Mouse (Mus musculus) hindbrain, postnatal 0 days (tissue): ENCODE data around the gene Elane. TPM values are rescaled to one million over a fixed set of nuclear protein-coding genes. Genes with fewer than 3 reads are reported as not detected.
A peak's percentile ranks its signal among the peaks of the same experiment; 100 is the strongest.

Experiments
- ATAC-seq: fragments of 200-750 bp; cut with Nextera tagmentation; 2 replicates; pipeline ENCODE4 v1.8.0; 2017; ENCODE audit warnings: mild to moderate bottlenecking, moderate TSS enrichment, moderate library complexity
- DNase-seq: peaks from one replicate; pipeline ENCODE4 v3.0.0-alpha.2; 2015; ENCODE audit warnings: low spot score
- H3K27ac ChIP-seq: fragments of 300-500 bp; sonication (generic); 2 replicates; pipeline ENCODE4 v1.5.1; 2014; ENCODE audit warnings: mild to moderate bottlenecking
- H3K27me3 ChIP-seq: fragments of 300-500 bp; sonication (generic); 2 replicates; pipeline ENCODE4 v1.6.1; 2014; ENCODE audit warnings: low read length, mixed read lengths; ENCODE audit not compliant: insufficient read depth
- H3K36me3 ChIP-seq: fragments of 300-500 bp; sonication (generic); 2 replicates; pipeline ENCODE4 v1.6.1; 2014; ENCODE audit warnings: low read length, mixed read lengths; ENCODE audit not compliant: insufficient read depth
- H3K4me1 ChIP-seq: fragments of 300-500 bp; sonication (generic); 2 replicates; pipeline ENCODE4 v1.6.1; 2014; ENCODE audit warnings: antibody characterized with exemption, low read length, mixed read lengths; ENCODE audit not compliant: insufficient read depth
- H3K4me2 ChIP-seq: fragments of 300-500 bp; sonication (generic); 2 replicates; pipeline ENCODE4 v1.6.1; 2014; ENCODE audit warnings: low read depth, mild to moderate bottlenecking, low read length, moderate library complexity, mixed read lengths
- H3K4me3 ChIP-seq: fragments of 300-500 bp; sonication (generic); 2 replicates; pipeline ENCODE4 v1.5.1; 2014; ENCODE audit warnings: low read length
- H3K9ac ChIP-seq: fragments of 300-500 bp; sonication (generic); replicated peaks from 2 replicates; pipeline ENCODE4 v1.6.1; 2014; ENCODE audit warnings: mild to moderate bottlenecking, low read length, moderate library complexity, mixed read lengths
- H3K9me3 ChIP-seq: fragments of 300-500 bp; sonication (generic); 2 replicates; pipeline ENCODE4 v1.6.1; 2016; ENCODE audit warnings: low read length, mixed read lengths
- CTCF ChIP-seq: IDR thresholded peaks from 2 replicates; pipeline ENCODE4 v1.5.1; 2016; ENCODE audit warnings: antibody characterized with exemption, control low read depth, low read depth
- WGBS: fragments of 180-500 bp; shearing (Covaris S2); extraction: QIAGEN DNeasy Blood & Tissue Kit; methylation state at CpG from one replicate; pipeline ENCODE4 v1.1.7; 2014; 5-methylcytosine and 5-hydroxymethylcytosine counted together
- microRNA-seq, 2 experiments: library from miRNA; unstranded; fragments of <30 nt; microRNA quantifications; one replicate each; pipeline ENCODE4; 2016
- polyA plus RNA-seq: library from polyadenylated mRNA; unstranded; fragments of >200 nt; fragmentation: Nextera tagmentation; extraction: Ambion mirVana; gene quantifications from 2 replicates; pipeline ENCODE4 v1.2.1, GENCODE M21; 2015
- total RNA-seq: library from RNA; depleted of rRNA; stranded (reverse); fragments of >200 nt; gene quantifications from 2 replicates; pipeline ENCODE4 v1.2.3, GENCODE M21; 2014; rRNA removed

Gene Elane
- total and polyA plus RNA-seq, 2 experiments from 2014 or later: not detected

DNA sequence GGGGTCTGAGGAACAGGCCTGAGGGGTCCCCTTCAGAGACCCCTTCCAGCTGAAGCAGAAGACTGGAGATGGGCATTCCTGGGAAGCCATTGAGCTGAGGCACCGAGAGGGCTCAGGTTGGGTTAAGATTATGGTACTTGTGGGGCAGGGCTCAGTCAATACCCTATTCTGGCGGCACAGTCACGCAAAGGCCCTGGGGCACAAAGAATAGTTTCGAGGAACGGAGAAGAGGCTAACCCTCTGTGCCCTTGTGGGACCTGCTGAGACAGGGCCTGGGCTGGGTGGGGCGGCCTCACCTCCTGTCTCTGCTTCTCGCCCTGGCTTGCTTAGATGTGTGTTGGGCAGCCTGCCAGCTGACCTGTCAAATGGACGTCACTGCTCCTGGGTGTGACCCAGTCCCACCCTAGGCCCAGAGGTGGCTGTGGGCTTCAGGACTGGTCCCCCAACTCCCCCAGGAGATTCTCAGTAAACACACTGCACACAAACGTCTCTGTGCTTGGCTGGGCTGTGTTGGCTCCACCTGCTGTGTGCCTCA lies 47.2 kb downstream of the Elane start:
- ATAC-seq: no peak
- Histone ChIP-seq H3K27ac (peak overlapping the region; percentile 55; the same call in 1 of the 2 replicates), H3K4me2 (no peak overlapping the region), H3K36me3 (no peaks in the 10 kb centered on the region), H3K27me3 (no peaks in the 10 kb centered on the region), H3K9me3 (no peaks in the 10 kb centered on the region), H3K4me1 (peaks cover 10% of the 10 kb centered on the region), H3K9ac (no peak overlapping the region), H3K4me3 (no peak overlapping the region)
- TF ChIP-seq CTCF: no peak
- 42% methylated on average over 9 of the region's 9 CpGs for WGBS
- no peak for DNase-seq

DNA sequence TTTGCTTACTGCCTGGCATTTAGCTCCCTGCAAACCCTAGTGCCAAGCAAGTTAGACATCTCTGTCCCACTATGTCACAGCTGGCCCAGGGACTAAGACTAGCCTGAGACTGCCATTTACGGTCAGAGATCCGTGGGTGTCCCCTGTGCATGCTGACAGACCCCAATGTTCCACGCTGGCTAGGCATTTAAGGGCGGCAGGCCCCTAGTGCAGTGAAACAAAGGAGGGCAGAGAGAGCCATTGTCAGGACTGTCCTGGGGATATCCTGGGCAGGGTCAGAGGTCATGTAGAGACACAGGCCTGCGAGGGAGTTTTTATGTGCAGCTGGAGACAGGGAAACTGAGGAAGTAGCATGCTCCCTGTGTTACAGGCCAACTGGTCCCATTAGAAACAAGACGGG lies 47.8 kb downstream of the Elane start:
- H3K9ac ChIP-seq: no peak overlapping the region
- H3K9me3 ChIP-seq: no peaks in the 10 kb centered on the region
- H3K4me1 ChIP-seq: peaks cover 10% of the 10 kb centered on the region

DNA sequence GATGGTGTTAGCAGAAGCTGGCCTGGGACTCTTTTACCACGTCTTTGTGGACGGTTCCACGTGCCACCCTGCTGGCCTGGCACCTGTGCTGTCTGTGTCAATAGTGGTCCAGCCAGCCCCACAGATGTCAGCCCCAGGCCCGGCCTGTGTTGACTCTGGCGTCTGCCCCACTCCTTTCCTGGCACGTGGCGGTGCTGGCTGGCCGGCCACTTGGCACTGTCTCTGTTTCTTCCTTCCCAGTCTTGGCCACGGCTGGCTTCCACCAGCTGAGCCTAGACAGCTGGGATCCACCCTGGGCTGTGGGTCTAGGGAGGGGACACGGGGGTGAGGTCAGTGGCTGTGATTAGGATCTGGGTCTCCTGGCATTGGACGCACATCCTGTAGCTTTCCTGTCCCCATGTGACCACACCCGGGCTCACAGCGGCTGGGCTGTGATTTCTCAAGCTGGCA lies 48.2 kb downstream of the Elane start:
- H3K4me2 ChIP-seq: no peak overlapping the region
- no peaks in the 10 kb centered on the region for H3K36me3 ChIP-seq
- H3K27me3 ChIP-seq: no peaks in the 10 kb centered on the region
- peaks cover 10% of the 10 kb centered on the region for H3K4me1 ChIP-seq
- ATAC-seq: peak; percentile 89
- H3K27ac ChIP-seq: peak overlapping the region; percentile 48
- no peak overlapping the region for H3K9ac ChIP-seq
- no peak overlapping the region for H3K4me3 ChIP-seq
- H3K9me3 ChIP-seq: no peaks in the 10 kb centered on the region
- WGBS: 31% methylated on average over 13 of the region's 13 CpGs
- no peak for TF ChIP-seq CTCF
- DNase-seq: peak; percentile 87

More for the DNA sequence above, 47.8 kb downstream of the Elane start:
- Histone ChIP-seq H3K36me3 (no peaks in the 10 kb centered on the region), H3K27ac (peak overlapping the region; percentile 48), H3K27me3 (no peaks in the 10 kb centered on the region), H3K4me2 (no peak overlapping the region), H3K4me3 (no peak overlapping the region)
- TF ChIP-seq CTCF: no peak
- 23% methylated on average over 6 of the region's 6 CpGs for WGBS
- DNase-seq (no peak), ATAC-seq (no peak)

DNA sequence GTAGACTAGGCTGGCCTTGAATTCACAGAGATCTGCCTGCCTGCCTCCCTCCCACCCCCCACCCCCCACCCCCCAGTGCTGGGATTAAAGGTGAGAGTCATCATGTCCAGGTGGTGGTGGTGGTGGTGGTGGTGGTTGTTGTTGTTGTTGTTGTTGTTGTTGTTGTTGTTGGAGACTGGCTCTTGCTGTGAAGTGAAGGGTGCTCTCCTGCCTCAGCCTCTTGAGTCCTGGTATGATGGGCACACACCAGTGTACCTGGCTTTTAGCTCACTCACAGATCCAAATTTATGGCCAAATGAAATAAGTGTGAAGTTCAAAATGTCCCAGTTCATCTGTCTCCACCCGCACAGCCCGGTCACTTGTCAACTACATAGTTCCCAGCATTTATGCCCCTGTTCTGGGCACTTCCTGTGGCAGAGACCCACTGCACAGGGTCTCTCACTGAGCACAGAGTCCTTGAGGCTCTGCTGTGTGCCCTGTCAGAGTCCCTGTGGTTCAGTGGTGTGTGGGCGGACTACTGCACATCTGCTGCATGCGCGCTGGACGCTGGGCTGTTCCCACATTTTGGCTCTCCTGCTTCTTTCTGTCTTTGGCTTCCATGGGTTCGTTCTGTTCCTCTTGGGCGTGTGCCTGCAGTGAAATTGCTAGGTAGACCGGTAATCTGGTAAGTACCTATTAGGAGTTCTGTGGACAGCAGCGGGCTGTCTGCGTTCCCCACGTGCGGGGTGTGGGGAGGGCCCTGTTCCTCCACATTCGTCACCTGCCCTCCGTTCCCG lies 48.9 kb downstream of the Elane start:
- H3K4me3 ChIP-seq: no peak overlapping the region
- H3K9me3 ChIP-seq: no peaks in the 10 kb centered on the region
- no peak for TF ChIP-seq CTCF
- WGBS: 79% methylated on average over 16 of the region's 16 CpGs
- no peak for DNase-seq
- H3K4me1 ChIP-seq: peaks cover 10% of the 10 kb centered on the region
- H3K9ac ChIP-seq: no peak overlapping the region
- 0 out of 2 replicates have a peak overlapping the region, but pooled peaks have one; percentile 48 for H3K27ac ChIP-seq
- H3K4me2 ChIP-seq: no peak overlapping the region
- no peaks in the 10 kb centered on the region for H3K36me3 ChIP-seq
- ATAC-seq: no peak
- no peaks in the 10 kb centered on the region for H3K27me3 ChIP-seq

DNA sequence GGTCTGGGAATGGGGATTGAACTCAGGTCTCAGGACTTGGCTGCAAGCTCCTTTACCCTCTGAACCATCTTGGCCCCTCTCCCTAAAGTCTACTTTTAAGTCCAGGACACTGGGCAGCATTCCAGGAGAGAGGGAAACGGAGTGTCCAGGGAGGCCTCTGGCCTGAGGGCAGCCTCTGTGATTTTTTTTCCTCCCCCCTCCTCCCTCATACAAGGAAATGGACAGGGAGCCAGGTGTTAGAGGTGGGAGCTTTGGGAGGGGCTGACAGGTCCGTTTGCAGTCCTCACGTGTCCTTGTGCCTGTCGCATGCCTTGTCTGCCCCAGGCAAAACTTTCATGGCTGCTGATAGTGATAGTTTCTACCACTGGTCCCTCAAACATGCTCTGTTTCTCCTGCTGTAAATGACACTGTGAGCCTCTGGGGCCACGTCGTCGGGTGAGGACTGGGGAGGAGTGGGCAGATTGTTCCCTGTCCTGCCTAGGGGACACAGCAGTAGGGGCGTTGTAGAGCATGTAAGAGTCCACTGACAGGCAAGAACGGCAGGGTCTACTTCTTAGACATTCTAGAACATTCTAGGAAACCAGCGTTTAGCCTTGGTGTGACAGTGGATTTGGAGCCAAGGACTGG lies 50.4 kb downstream of the Elane start:
- Histone ChIP-seq H3K27ac (no peak overlapping the region; the same call in 1 of the 2 replicates), H3K9me3 (no peaks in the 10 kb centered on the region), H3K27me3 (no peaks in the 10 kb centered on the region), H3K36me3 (no peaks in the 10 kb centered on the region), H3K4me3 (no peak overlapping the region), H3K9ac (no peak overlapping the region), H3K4me2 (no peak overlapping the region), H3K4me1 (peaks cover 10% of the 10 kb centered on the region)
- DNase-seq: no peak
- TF ChIP-seq CTCF: no peak
- ATAC-seq: no peak
- WGBS: 50% methylated on average over 10 of the region's 10 CpGs

DNA sequence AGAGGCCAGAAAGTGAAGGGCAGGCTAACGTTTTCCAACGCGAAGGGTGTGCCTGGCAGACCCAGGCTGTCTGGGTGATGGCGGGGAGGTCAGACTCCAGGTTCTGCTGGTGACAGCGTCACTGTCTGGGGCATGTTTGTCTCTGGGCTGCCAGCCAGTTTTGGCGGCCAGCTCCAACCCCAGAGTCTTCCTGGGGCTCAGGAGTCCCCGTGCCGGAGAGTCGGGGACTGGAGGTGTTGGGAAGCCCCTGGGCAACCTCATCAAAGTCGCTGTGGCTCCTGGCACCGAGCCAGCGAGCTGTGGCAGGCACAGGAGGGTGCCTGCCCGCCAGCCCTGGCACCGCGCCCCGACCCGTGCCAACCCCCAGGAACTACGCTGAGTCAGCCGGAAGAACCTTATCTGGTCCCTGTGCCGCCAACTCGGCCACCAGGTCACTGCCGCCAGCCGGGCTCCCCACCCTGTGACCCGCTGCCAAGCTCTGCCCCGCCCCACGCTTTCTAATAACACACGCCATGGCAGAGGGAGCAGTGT lies 50.9 kb downstream of the Elane start:
- Histone ChIP-seq H3K9ac (0 out of 2 replicates have a peak overlapping the region, but pooled peaks have one; percentile 22), H3K36me3 (no peaks in the 10 kb centered on the region), H3K4me3 (no peak overlapping the region), H3K27me3 (no peaks in the 10 kb centered on the region), H3K4me1 (peaks cover 10% of the 10 kb centered on the region), H3K4me2 (peak overlapping the region; percentile 39), H3K9me3 (no peaks in the 10 kb centered on the region), H3K27ac (no peak overlapping the region; the same call in 1 of the 2 replicates)
- DNase-seq (peak; percentile 42), ATAC-seq (no peak)
- WGBS: 31% methylated on average over 27 of the region's 27 CpGs
- no peak for TF ChIP-seq CTCF

Small RNA genes lying within 50 kb of the gene (microRNA-seq; reads per million reads assigned to microRNA genes)
- gene Mir6910: 0.35 to 0.72 reads per million in 2 experiments

Other genes starting within 250 kb of the Elane start
Only the 30 nearest of the 34 such genes appear.
- 117 and 135 TPM in 2 replicates for gene Tpgs1, start 216.9 kb upstream of the Elane start, total RNA-seq
- 132 and 133 TPM in 2 replicates for gene Tpgs1, start 216.9 kb upstream of the Elane start, polyA plus RNA-seq
- 65.1 and 76.7 TPM in 2 replicates for gene Cdc34, start 204.1 kb upstream of the Elane start, total RNA-seq
- 69.8 and 71.3 TPM in 2 replicates for gene Cdc34, start 204.1 kb upstream of the Elane start, polyA plus RNA-seq
- gene Gzmm, start 197.2 kb upstream of the Elane start, total RNA-seq: 0.22 and 0.63 TPM in 2 replicates
- 1.2 TPM in 2 replicates for gene Gzmm, start 197.2 kb upstream of the Elane start, polyA plus RNA-seq
- gene Bsg, start 181.8 kb upstream of the Elane start, total RNA-seq: 1,127 and 1,151 TPM in 2 replicates
- gene Bsg, start 181.8 kb upstream of the Elane start, polyA plus RNA-seq: 1,243 and 1,259 TPM in 2 replicates
- gene Hcn2, start 169.6 kb upstream of the Elane start, total RNA-seq: 92.6 and 101 TPM in 2 replicates
- 5.5 and 6.6 TPM in 2 replicates for gene Hcn2, start 169.6 kb upstream of the Elane start, polyA plus RNA-seq
- 30.4 and 36.5 TPM in 2 replicates for gene Polrmt, start 139.7 kb upstream of the Elane start, total RNA-seq
- gene Polrmt, start 139.7 kb upstream of the Elane start, polyA plus RNA-seq: 29.7 and 32.6 TPM in 2 replicates
- gene Fgf22, start 131.2 kb upstream of the Elane start, total RNA-seq: 1.3 and 2.2 TPM in 2 replicates
- gene Fgf22, start 131.2 kb upstream of the Elane start, polyA plus RNA-seq: 3.8 and 5.1 TPM in 2 replicates
- 112 and 120 TPM in 2 replicates for gene Rnf126, start 119.3 kb upstream of the Elane start, total RNA-seq
- 108 and 119 TPM in 2 replicates for gene Rnf126, start 119.3 kb upstream of the Elane start, polyA plus RNA-seq
- 2.6 and 3.3 TPM in 2 replicates for gene Fstl3, start 109.0 kb upstream of the Elane start, total RNA-seq
- 3.1 and 3.2 TPM in 2 replicates for gene Fstl3, start 109.0 kb upstream of the Elane start, polyA plus RNA-seq
- gene Prss57, start 95.3 kb upstream of the Elane start, total RNA-seq: 0.54 and 1.8 TPM in 2 replicates
- gene Prss57, start 95.3 kb upstream of the Elane start, polyA plus RNA-seq: 0.13 and 0.33 TPM in 2 replicates
- 156 and 157 TPM in 2 replicates for gene Palm, start 92.7 kb upstream of the Elane start, total RNA-seq
- 221 and 242 TPM in 2 replicates for gene Palm, start 92.7 kb upstream of the Elane start, polyA plus RNA-seq
- 0.05 and 0.22 TPM in 2 replicates for gene Misp, start 65.3 kb upstream of the Elane start, total RNA-seq
- gene Misp, start 65.3 kb upstream of the Elane start, polyA plus RNA-seq: 0.33 TPM in 1 of 2 replicates, not detected in the other
- gene Ptbp1, start 31.8 kb upstream of the Elane start, total RNA-seq: 166 and 173 TPM in 2 replicates
- 58.9 and 65.5 TPM in 2 replicates for gene Ptbp1, start 31.8 kb upstream of the Elane start, polyA plus RNA-seq
- 9.4 and 20.5 TPM in 2 replicates for gene Prtn3, start 11.8 kb upstream of the Elane start, total RNA-seq
- 11.6 and 11.8 TPM in 2 replicates for gene Prtn3, start 11.8 kb upstream of the Elane start, polyA plus RNA-seq
- gene Plppr3, start 11.6 kb upstream of the Elane start, total RNA-seq: 487 and 541 TPM in 2 replicates
- gene Plppr3, start 11.6 kb upstream of the Elane start, polyA plus RNA-seq: 268 and 283 TPM in 2 replicates
- not detected in 2 replicates for gene Cfd, start 4.6 kb downstream of the Elane start, total RNA-seq
- gene Cfd, start 4.6 kb downstream of the Elane start, polyA plus RNA-seq: not detected in 2 replicates
- gene Med16, start 22.7 kb downstream of the Elane start, total RNA-seq: 71.4 and 82.2 TPM in 2 replicates
- gene Med16, start 22.7 kb downstream of the Elane start, polyA plus RNA-seq: 43.2 and 48.4 TPM in 2 replicates
- not detected in 2 replicates for gene Gm26602, start 24.6 kb downstream of the Elane start, total RNA-seq
- 4.9 and 17.2 TPM in 2 replicates for gene Gm26602, start 24.6 kb downstream of the Elane start, polyA plus RNA-seq
- 7.7 and 9.4 TPM in 2 replicates for gene Kiss1r, start 30.7 kb downstream of the Elane start, total RNA-seq
- gene Kiss1r, start 30.7 kb downstream of the Elane start, polyA plus RNA-seq: 3.4 and 3.9 TPM in 2 replicates
- gene R3hdm4, start 35.0 kb downstream of the Elane start, total RNA-seq: 111 and 133 TPM in 2 replicates
- gene R3hdm4, start 35.0 kb downstream of the Elane start, polyA plus RNA-seq: 252 and 267 TPM in 2 replicates
- gene Arid3a, start 40.8 kb downstream of the Elane start, total RNA-seq: 9.7 and 10.1 TPM in 2 replicates
- gene Arid3a, start 40.8 kb downstream of the Elane start, polyA plus RNA-seq: 2.5 and 2.6 TPM in 2 replicates
- 74.6 and 81.6 TPM in 2 replicates for gene Wdr18, start 73.9 kb downstream of the Elane start, total RNA-seq
- gene Wdr18, start 73.9 kb downstream of the Elane start, polyA plus RNA-seq: 109 TPM in 2 replicates
- 0.68 and 0.97 TPM in 2 replicates for gene Grin3b, start 84.5 kb downstream of the Elane start, total RNA-seq
- 0.20 and 0.51 TPM in 2 replicates for gene Grin3b, start 84.5 kb downstream of the Elane start, polyA plus RNA-seq
- 161 and 179 TPM in 2 replicates for gene Tmem259, start 98.1 kb downstream of the Elane start, total RNA-seq
- gene Tmem259, start 98.1 kb downstream of the Elane start, polyA plus RNA-seq: 25.6 and 27.1 TPM in 2 replicates
- 17.2 and 17.9 TPM in 2 replicates for gene Cnn2, start 102.3 kb downstream of the Elane start, total RNA-seq
- 15.0 and 16.4 TPM in 2 replicates for gene Cnn2, start 102.3 kb downstream of the Elane start, polyA plus RNA-seq
- 11.6 and 19.1 TPM in 2 replicates for gene Abca7, start 110.2 kb downstream of the Elane start, total RNA-seq
- gene Abca7, start 110.2 kb downstream of the Elane start, polyA plus RNA-seq: 2.3 and 2.4 TPM in 2 replicates
- 2.9 and 3.3 TPM in 2 replicates for gene Arhgap45, start 130.4 kb downstream of the Elane start, total RNA-seq
- gene Arhgap45, start 130.4 kb downstream of the Elane start, polyA plus RNA-seq: 1.7 and 1.8 TPM in 2 replicates
- gene Polr2e, start 153.5 kb downstream of the Elane start, total RNA-seq: 93.3 and 100 TPM in 2 replicates
- 143 TPM in 2 replicates for gene Polr2e, start 153.5 kb downstream of the Elane start, polyA plus RNA-seq
- 373 and 379 TPM in 2 replicates for gene Gpx4, start 160.9 kb downstream of the Elane start, total RNA-seq
- 757 and 762 TPM in 2 replicates for gene Gpx4, start 160.9 kb downstream of the Elane start, polyA plus RNA-seq
- 22.8 and 23.7 TPM in 2 replicates for gene Sbno2, start 219.3 kb downstream of the Elane start, total RNA-seq
- 6.9 and 7.8 TPM in 2 replicates for gene Sbno2, start 219.3 kb downstream of the Elane start, polyA plus RNA-seq